Comparison of ENCODE assay signal across 20 mouse cellular contexts in genomic region chr13:102990085-102990484, GRCm38 (mm10).
DNase-seq lines count a peak whose midpoint lies in the region; TF ChIP-seq lines count a peak whose summit lies in the region.
"Had no signal": no experiment of that assay in that cellular context is flagged by ENCODE, and none has a peak within 500 bp of the region (broad histone marks: within the 10 kb centered on the region; RNA-seq: fewer than 3 reads in every experiment).

No protein-coding gene starts in this region.

- TF ChIP-seq CTCF in gastrocnemius, adult 2 months (IDR thresholded peaks at IDR 0.05): no peak

- H3K27ac ChIP-seq in gastrocnemius, adult 2 months: no peak overlapping the region
- H3K27ac ChIP-seq: embryonic facial prominence, embryonic 12.5 days; forebrain, embryonic 13.5 days; heart, adult 2 months; hindbrain, embryonic 13.5 days had no signal

- intact Hi-C loops in heart, postnatal 25 days (cut with DNase I): loop anchor here (5.0 kb wide), 1 partner anchor 33 kb away; no protein-coding TSS in a partner anchor
- intact Hi-C loops in gastrocnemius, adult 2 months (cut with DNase I): no loop called here

- DNase-seq in heart, adult 18-20 months: peak; percentile 20 to 48
- no peak for DNase-seq in heart, postnatal 25 days (ENCODE audit: low spot score)
- DNase-seq in right cerebral cortex, adult 18-20 months: peak; percentile 4
- no peak for DNase-seq in right cerebral cortex, postnatal 36 days (ENCODE audit: low spot score in 2 of 2)
- DNase-seq in NIH3T3 (ENCODE audit: low read depth): peak; percentile 81
- peak; percentile 63 for DNase-seq in fibroblast of lung, adult 2 months (ENCODE audit: low read depth)
- DNase-seq in gastrocnemius, adult 2 months: no peak
- no peak for DNase-seq in right cerebral cortex, postnatal 14 days
- DNase-seq: cerebellum, adult 2 months; cerebellum, postnatal 25 days; gastrocnemius, postnatal 14 days; heart, adult 2 months; kidney, adult 18-20 months; layer of hippocampus, postnatal 36 days; lung, postnatal 4 days; right cerebral cortex, postnatal 25 days had no signal

- H3K4me3 ChIP-seq in gastrocnemius, adult 2 months: no peak overlapping the region
- H3K4me3 ChIP-seq: embryonic facial prominence, embryonic 12.5 days; erythroblast, embryonic 14.5 days; forebrain, embryonic 13.5 days; heart, adult 2 months; hindbrain, embryonic 13.5 days had no signal

Comparison
In these comparisons a context has a peak if more than half of its experiments do, and no peak if none do; other contexts are left out.
1. DNase-seq: peak in heart, adult 18-20 months (2 of 2), right cerebral cortex, adult 18-20 months (single experiment), NIH3T3 (single experiment) and fibroblast of lung, adult 2 months (single experiment); none in heart, postnatal 25 days (single experiment), right cerebral cortex, postnatal 36 days (0 of 2), gastrocnemius, adult 2 months (single experiment) and right cerebral cortex, postnatal 14 days (single experiment).